Mouse (Mus musculus): ENCODE measurements around the gene Adcy2.

Gene Adcy2

GRCm38 (mm10) chr13:68828441-68828840 is 170.9 kb downstream of the Adcy2 start:
- DNase-seq (ENCODE audit: low spot score in 2 of 2): no peak

- no peak for DNase-seq (ENCODE audit: low spot score in 2 of 2)
These were observed 172.9 kb downstream of the Adcy2 start for GRCm38 (mm10) chr13:68826461-68826860.

GRCm38 (mm10) chr13:68820858-68821579 is 178.3 kb downstream of the Adcy2 start:
- peak in 1 of 2 experiments; percentile 1 for DNase-seq (ENCODE audit: low spot score in 2 of 2)

GRCm38 (mm10) chr13:68815704-68816477 is 183.4 kb downstream of the Adcy2 start:
- DNase-seq (ENCODE audit: low spot score in 2 of 2): no peak

- no peak for DNase-seq (ENCODE audit: low spot score in 2 of 2)
These were observed 188.2 kb downstream of the Adcy2 start for GRCm38 (mm10) chr13:68811185-68811584.

GRCm38 (mm10) chr13:68799777-68800176 is 199.6 kb downstream of the Adcy2 start:
- DNase-seq (ENCODE audit: low spot score in 2 of 2): no peak

- peak; percentile 11 to 20 for DNase-seq (ENCODE audit: low spot score in 2 of 2)
These were observed 206.1 kb downstream of the Adcy2 start for GRCm38 (mm10) chr13:68793286-68793685.

GRCm38 (mm10) chr13:68787286-68788061 is 211.9 kb downstream of the Adcy2 start:
- no peak for DNase-seq (ENCODE audit: low spot score in 2 of 2)

- DNase-seq (ENCODE audit: low spot score in 2 of 2): no peak
These were observed 216.2 kb downstream of the Adcy2 start for GRCm38 (mm10) chr13:68783096-68783495.

- DNase-seq (ENCODE audit: low spot score in 2 of 2): no peak
These were observed 221.2 kb downstream of the Adcy2 start for GRCm38 (mm10) chr13:68778011-68778672.

- peak; percentile 1 for DNase-seq (ENCODE audit: low spot score in 2 of 2)
These were observed 225.6 kb downstream of the Adcy2 start for GRCm38 (mm10) chr13:68773599-68774211.

- no peak for DNase-seq (ENCODE audit: low spot score in 2 of 2)
These were observed 230.8 kb downstream of the Adcy2 start for GRCm38 (mm10) chr13:68768588-68768987.

GRCm38 (mm10) chr13:68765896-68766578 is 233.3 kb downstream of the Adcy2 start:
- no peak for DNase-seq (ENCODE audit: low spot score in 2 of 2)

GRCm38 (mm10) chr13:68764614-68765013 is 234.7 kb downstream of the Adcy2 start:
- no peak for DNase-seq (ENCODE audit: low spot score in 2 of 2)

GRCm38 (mm10) chr13:68749801-68750200 is 249.5 kb downstream of the Adcy2 start:
- DNase-seq (ENCODE audit: low spot score in 2 of 2): no peak

- no peak for DNase-seq (ENCODE audit: low spot score in 2 of 2)
These were observed 250.0 kb downstream of the Adcy2 start for GRCm38 (mm10) chr13:68749370-68749769.

GRCm38 (mm10) chr13:68745426-68745825 is 253.9 kb downstream of the Adcy2 start:
- no peak for DNase-seq (ENCODE audit: low spot score in 2 of 2)

- no peak for DNase-seq (ENCODE audit: low spot score in 2 of 2)
These were observed 286.7 kb downstream of the Adcy2 start for GRCm38 (mm10) chr13:68712661-68713060.

GRCm38 (mm10) chr13:68707296-68707747 is 292.0 kb downstream of the Adcy2 start:
- DNase-seq (ENCODE audit: low spot score in 2 of 2): no peak

GRCm38 (mm10) chr13:68684919-68685318 is 314.4 kb downstream of the Adcy2 start:
- no peak for DNase-seq (ENCODE audit: low spot score in 2 of 2)

GRCm38 (mm10) chr13:68680429-68680828 is 318.9 kb downstream of the Adcy2 start:
- DNase-seq (ENCODE audit: low spot score in 2 of 2): no peak
